Mouse (Mus musculus) 3T3-L1 (cell line): Measurements from ENCODE around the gene Tbc1d8.

Source experiments
- DNase-seq: peaks from one replicate; pipeline ENCODE4 v3.0.0-alpha.2; 2015; ENCODE audit warnings: low read depth, low spot score

The Tbc1d8 gene

DNA sequence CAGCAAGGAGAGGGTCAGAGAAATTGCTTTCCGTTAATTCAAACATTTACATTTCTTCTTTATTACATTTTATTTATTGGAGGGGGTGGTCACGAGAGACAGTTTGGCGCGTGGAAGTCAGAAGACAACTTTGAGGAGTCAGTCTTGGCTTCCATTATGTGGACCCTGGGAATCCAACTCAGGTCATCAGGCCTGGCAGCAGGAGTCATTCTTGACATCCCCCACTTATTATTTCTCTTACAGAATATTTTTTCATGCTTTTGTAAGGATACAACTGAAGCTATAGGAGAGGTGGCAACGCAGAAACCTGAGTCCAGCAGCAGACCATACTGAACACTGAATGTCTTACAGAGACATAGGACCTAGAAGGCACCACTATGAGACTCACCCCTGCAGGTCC lies 699 bp upstream of the Tbc1d8 start:
- no peak for DNase-seq

DNA sequence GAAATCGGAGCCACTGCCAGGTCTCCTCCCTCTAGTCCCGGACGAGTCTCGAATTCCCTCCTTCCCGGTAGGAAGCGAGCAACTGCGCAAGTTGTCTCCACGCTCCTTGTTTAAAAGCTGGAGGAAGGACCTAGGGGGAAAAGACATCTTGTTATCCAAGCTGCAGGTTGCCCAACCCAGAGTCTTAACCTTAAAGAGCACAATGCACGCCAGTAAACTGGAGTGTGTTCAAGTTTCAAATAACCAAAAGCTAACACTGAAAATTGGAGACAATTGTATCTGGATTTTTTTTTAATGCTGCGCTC lies 293 bp upstream of the Tbc1d8 start:
- no peak for DNase-seq

DNA sequence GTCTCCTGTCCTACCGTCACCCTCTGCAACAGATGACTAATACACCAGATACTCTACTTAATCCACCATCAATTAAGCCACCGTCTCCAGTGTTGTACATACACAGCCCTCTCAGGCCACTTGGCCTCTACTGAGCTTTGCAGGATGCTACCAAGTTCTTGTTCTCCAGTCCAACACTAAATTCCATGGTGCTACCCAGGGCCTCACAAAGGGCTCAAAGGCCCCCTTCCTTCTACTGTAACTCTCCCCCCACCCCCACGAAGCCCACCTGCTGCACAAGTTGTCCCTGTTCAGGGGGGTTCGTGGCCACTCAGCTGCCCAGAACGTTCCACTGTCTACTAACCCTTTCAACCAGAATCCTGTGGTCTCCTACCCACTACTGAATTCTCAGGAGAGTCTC lies 1.5 kb downstream of the Tbc1d8 start:
- no peak for DNase-seq

DNA sequence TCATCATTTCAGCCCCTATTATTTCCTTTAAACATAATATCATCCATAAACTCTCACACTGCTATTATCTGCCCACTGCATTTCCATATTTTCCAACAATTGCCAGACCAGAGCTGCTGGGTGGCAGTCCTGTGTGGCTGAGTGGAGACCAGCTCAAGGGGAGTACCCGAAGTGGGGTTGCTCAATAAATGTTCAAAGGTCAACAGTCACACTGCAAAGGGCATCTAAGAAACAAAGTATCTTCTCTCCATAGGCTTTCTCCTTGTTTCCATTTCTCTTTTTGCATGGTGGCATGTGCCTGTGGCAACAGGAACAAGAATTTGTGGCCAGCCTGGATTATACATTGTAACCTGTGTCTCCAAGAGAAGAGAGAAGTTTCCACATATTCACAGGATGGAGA lies 2.2 kb downstream of the Tbc1d8 start:
- DNase-seq, result no peak

DNA sequence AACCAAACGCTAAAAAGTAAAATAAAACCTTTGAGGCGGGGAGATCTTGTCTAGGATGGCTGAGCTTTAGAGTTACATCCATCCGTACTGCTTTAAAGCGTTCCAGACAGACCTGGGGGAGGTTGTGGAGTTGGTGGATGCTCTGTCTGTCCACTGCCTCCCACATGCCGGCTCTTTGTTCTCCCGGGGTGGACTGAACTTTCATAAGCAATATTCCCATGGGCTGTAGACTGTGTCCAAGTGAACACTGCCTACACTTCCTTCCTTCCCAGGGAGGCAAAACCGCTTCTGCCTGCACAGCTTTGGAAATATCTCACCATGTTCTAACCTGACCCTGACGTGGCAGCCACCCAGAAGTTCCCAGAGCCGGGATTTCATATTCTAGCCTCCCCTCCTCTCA lies 4.0 kb downstream of the Tbc1d8 start:
- DNase-seq, result no peak

DNA sequence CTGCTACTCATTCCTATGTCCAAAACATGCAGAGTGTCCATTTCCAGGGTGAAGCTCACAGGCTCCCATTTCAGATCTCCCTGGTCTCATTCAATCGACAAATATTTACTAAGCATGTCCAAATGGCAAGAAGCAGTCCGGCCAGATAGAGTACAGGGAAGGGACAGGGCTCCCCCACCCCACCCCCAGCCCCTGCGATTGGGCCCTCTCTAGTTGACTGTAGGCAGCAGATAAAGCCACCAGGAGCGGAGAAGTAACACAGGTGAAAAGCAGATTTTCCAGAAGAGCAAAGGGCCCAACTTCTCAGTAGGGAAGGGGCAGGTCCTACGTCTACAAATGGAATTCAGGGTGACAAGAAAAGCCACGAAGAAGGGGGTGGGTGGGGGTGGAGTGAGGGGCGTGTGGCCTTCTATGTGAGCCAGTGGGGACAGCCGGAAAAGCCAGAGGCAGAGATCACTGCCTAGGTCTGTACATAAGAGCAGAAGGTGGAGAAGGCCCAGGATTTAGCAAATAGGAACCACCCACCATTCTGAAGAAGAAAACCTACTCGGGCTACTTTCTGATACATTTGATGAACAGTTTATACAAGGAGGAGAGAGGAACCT lies 7.2 kb downstream of the Tbc1d8 start:
- no peak for DNase-seq

DNA sequence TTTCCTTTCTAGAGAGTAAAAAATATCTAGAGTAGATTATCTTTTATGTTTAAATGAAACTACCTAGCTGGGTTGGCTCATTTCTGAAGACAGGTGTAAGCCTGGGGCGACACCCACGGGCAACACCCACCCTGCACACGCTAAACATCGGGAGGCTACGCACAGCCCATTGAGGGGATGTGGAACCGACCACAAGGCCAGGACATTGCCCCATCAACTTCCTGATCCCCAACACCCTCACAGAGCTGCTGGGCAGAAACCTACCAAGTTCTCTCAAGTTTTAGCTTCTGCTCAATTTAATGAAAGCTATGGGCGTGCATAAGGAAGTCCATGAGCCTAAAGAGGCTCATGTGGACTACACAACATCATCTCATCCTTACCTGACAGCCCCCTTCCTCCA lies 9.6 kb downstream of the Tbc1d8 start:
- no peak for DNase-seq

DNA sequence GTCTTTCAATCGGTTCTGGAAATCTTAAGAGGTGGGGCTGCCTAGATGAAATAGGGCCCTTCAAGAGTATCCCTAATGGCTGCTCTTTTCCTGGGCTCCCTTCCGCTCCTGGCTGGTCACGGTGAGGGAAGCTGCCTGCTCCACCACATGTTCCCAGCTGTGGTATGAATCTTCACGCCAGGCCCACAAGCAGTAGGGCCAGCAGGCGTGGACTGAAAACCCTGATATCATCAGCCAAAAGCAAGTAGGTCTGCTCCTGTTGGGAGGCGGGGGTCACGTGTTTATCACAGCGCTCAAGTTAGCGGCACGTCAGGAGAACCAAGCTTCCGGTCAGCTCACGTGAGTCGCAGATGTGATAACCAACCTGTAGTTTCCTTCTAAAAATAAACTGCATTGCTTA lies 12.0 kb downstream of the Tbc1d8 start:
- DNase-seq, result no peak

DNA sequence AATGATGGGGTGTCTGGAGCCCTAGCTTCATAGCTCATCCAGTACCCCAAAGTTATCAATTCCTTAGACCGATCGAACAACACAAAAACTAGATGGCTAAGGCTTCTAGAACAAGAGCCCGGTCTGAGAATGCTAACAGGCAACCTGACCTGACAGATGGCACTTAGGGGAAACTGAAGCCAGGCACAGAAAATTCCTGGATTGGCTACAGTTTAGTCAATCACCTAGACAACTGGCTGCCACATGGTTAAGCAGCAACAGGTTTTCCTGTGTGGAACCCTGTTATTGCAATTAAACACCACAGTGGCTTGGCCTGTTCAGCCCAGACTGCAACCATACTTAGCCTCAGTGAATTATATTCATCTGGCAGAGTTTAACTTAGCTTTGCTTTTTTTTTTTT lies 13.8 kb downstream of the Tbc1d8 start:
- DNase-seq, result no peak

DNA sequence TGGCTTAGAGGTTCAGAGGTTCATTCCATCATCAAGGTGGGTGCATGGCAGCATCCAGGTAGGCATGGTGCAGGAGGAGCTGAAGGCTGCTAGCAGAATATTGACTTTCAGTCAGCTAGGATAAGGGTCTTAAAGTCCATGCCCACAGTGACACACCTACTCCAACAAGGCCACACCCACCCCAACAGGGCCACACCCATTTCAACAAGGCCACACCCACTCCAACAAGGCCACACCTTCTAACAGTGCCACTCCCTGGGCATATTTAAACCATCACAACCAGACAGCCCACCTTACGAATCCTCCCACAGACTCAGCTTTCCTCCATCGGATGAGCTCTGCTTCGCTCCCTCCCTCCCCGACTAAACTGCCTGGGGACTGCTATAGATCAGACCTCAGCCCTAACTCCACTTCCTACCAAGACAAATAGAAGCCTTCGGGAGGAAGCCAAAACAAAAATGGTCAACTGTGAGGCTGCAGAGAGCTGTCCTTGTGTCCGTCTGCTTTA lies 15.6 kb downstream of the Tbc1d8 start:
- DNase-seq, result no peak

DNA sequence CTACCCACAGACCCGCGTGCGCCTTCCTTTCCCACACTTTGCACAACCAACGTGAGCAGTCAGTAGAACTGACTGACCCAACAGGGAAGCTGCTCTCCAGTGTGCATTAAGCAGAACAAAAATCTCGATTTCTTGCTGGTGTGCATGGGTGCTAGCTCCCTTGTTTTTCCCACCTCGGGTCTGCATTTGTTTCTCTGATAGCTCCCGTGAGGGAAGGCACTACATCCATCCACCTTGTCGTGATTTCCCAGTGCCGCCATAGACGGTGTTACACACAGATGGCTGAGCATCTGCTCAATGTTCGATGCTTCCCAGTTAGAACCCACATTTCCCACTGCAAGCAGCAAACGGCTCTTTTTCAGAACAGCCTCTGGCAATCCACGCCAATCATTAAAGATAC lies 16.5 kb downstream of the Tbc1d8 start:
- no peak for DNase-seq

DNA sequence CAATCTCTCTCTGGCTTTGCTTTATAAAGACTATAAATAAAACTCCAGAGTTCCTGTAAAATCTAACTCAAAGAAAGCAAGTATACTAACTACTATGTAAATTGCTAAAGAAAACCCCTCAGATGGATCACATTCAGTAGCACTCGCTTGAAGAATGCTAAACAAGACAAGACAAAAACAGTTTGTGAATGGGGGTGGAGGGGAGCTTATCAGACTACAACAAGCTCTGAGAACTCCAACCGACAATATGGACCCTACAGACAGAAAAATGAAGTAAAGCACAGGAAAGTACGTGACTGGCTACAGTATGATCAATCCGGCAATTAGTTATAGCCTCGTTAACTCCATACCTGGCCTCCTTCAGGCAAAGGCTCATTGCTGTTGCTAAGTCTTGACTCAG lies 18.1 kb downstream of the Tbc1d8 start:
- DNase-seq, result no peak

DNA sequence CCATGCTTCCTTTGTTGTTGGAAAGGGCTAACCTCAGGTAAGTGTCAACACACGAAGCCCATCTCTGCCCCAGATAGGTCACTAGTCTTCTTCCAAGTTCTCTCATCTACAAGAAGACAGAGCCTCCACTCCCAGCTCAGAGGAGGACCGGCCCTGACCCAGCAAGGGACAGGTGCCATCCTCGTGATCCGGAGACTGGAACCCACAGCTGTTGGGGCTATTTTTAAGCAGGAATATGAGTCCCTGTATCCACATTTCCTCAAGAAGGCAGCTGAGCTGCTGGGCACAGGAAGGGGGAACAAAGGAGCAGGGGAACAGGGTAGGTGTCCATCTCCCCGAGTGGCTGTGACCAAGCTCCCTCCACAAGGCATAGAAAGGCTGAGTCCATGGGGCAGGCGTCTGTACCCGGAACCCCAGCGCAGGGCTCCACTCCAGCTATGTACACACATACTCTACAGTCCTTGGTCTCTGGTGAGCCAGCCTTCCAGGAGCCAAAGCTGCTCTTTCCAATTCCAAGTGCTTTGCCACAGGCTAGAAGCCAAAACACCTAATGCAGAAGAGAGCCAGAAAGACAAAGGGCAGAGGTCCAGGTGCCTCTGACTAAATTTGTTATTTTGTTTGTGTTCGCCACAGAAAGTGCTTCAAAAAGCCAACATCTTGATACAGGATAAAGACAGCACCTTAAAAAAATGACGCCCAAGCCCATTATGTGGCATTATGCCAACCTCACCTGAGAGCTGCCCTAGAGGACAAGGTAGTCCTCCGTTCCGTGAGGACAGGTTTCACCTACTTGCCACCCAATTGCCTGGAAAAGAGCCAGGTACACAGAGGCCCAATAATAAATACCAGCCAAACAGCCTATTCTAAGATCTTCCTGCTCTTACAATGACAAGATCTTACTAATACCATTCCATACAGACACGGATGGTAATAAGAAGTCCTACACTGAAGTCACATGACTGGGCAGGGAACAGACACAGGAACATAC lies 20.4 kb downstream of the Tbc1d8 start:
- DNase-seq, result no peak

DNA sequence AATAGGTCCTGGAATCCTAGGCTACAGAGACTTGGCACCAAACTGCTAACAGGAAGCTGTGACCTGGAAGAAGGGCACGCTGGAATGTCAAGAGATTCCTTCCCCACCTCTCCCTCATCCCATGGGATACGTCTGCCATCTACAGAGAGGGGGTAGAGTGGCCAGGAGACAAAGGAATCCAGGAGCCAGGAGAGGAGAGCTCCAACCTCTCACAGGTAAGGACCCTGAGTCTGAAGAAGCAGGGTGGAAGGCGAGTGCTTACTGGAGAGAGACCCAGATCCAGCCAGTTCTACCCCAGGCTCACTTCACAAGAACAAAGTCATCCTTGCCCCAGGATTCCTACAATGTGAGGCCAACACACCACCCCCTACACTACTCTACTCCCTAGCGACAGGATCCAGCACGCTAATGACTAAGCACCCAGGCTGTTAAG lies 22.1 kb downstream of the Tbc1d8 start:
- DNase-seq, result no peak

DNA sequence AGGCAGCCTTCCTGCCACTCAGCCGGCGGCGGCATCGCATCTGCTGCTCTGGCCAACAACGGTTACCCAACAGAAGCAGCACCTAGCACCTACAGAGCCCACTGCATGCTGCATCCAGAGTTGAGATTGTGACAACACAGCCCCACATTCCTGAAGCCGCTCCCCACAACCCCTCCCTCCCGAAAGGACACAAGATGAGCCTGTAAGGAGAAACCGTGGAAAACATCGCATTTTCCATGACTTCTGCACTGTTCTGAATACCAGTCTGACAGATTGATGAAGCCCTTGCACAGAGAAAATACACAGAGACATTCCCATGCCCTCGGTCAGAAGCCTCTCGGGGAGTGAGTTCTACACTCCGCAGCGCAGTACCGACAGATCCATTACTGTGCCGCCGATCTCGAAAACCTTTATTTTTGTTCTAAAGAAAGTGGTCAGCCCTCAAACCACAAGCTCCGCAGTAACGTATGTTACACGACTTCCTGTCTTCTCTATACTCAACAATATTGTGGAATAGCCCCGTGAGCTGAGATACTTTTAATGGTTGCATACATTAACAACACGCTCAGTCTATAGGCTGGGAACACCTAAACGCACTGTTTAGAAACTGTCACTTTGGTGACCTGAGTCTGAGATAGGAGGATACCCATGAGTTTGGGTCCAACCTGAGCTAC lies 23.1 kb downstream of the Tbc1d8 start:
- DNase-seq, result no peak

DNA sequence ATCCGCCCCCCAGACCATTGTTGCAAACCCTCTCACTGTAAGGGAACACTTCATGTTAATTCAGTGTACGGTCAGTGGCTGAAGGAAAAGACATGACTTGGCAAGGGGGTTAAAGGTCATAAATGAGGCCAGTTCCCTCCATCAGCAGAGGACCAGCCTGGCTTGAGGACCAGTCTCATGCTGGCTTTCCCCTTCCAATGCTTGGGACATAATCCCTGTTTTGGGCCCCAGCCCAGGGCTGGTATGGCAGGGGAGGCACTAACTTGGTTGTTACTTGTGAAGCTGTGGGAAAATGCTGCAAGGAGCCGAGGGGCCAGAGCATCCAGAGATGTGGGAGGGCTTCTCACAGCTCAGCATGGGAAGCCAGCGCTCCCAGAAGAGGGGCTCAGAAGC lies 23.8 kb downstream of the Tbc1d8 start:
- DNase-seq, result no peak

DNA sequence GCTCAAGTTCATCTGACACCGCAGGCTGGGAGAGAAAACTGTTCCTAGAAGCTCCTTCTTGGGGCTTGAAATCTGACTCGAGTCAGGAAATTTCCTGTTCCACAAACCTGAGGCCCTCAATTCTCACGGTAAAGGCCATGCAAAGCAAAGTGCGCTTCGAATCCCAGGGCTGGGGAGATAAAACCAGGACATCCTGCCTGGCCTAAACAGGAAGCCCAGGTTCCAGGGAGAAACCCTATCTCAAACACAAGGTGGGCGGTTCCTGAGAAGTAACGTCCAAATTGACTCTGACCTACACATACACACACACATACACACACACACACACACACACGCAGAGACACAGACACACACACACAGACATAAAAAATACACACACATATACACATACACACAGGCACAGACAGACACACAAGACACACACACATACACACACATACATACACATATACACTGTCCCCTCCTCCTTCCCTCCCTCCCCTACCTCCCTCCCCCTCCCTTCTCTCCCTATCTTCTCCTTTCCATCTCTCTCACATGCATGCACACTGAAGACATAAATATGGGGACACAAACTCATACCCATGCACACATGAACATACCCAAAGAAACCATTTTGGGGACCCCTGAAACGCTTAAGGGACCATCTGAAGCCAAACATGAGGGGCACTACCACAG lies 24.3 kb downstream of the Tbc1d8 start:
- no peak for DNase-seq

DNA sequence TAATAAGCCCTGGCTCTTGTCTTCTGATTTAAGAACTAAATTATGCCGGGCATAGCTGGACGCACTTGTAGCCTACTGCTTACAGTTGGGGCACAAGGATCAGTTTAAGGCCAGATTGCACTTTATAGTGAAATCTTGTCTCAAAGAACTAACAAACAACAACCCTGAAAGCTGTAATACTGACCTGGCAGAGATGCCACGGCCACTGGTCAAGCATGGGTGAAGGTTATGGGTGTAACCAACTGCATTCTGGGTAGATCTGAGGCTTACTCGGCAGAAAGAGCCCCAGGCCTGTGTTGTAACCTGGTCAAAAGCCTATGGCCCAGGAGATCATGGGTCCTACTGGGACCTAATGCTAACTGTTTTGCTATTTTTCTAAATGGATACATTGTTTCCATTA lies 26.4 kb downstream of the Tbc1d8 start:
- DNase-seq, result no peak

DNA sequence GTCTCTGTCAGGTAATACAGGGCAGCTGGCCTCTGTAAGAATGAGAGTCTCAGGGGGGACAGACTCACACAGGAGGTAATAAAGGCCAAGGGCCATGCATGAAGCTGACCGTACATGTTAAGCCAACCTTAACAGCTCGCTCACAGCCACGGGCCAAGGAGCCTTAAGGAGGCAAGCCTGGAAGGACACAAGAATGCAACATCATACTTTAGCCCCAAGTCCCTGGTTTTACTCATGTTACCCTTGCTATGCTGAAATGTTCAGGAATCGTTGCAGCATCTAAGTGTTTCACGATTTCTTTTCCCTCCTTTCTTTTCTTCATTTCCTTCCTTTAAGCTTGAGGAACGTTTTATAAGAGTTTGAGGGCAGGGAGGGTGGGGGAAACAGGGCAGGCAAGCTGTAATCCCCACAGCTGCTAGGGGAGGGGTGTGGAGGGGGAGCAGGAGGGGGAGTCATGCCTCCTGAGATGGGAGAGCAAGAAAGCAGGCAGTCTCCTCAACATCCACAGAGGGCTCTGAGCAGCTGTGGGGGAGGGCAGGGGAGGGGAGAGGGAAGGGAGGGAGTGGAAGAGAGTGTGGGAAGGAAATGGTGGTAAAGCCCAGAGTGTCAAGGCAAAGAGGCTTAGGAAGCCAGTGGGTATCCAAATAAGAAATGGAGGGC lies 28.4 kb downstream of the Tbc1d8 start:
- DNase-seq, result no peak

DNA sequence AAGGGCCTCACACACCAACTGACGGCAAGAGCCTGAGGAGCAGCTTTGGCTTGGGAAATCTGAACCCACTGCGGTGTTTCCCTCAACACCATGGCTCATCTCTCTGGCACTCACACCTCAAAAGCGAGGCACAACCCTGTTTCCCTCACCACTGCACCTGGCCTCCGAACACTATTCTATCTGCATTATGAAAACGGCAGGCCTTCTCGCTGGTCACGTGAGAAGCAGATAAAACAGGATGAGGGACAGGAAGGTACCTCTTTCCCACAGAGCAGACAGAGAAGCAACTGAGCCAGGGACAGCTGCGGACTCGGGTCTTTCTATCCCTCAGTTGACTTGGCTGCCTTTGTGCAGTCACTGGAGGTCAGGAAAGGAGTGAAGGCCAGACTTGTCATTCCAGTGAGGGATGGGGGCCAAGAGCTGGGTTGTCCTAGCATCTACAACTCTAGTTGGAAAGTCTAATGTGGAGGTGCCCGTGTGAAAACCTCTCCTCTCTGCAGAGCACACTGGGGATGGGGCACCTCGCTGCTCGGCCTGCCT lies 29.2 kb downstream of the Tbc1d8 start:
- DNase-seq, result no peak

DNA sequence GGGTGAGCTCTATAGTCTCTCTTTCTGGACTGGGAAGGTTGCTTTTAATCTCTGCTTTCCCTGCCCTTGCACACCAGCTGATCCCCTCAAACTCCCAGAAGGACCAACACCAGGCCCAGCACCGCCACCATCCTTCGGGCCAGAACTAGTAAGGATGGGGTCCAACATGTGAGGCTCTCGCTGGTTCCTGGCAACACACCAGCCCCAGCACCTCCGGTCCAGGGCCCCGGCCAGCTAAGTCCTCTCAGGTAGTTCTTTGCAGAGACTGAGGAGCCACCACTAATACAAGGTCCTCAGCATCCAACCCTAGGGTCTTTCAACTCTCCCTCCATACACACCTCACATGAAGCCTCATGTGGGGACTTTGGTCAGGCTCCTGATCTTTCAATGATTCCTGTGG lies 29.7 kb downstream of the Tbc1d8 start:
- DNase-seq, result no peak
